Mouse (Mus musculus): ENCODE results near the gene Dpy19l3. TPM values are rescaled to one million over a fixed set of nuclear protein-coding genes. Genes with fewer than 3 reads are reported as not detected.

The Dpy19l3 gene
- polyA plus RNA-seq, 1 experiment = 2.3 TPM

GRCm38 (mm10) chr7:35649071-35649470, 105.2 kb downstream of the Dpy19l3 start:
- Histone ChIP-seq H3K4me1 (ENCODE audit: control insufficient read depth, insufficient read depth, insufficient read length, low read length) (peaks cover 2% of the 10 kb centered on the region; the same call in 1 of the 2 replicates), H3K27ac (ENCODE audit: insufficient read depth, low read depth, low read length) (no peak overlapping the region), H3K36me3 (ENCODE audit: control insufficient read depth, insufficient read depth, low read length) (0 out of 2 replicates have a peak, but pooled peaks cover 3% of the 10 kb centered on the region), H3K4me3 (ENCODE audit: low read depth, low read length) (no peak overlapping the region), H3K27me3 (ENCODE audit: control insufficient read depth, insufficient read depth, low read length) (no peaks in the 10 kb centered on the region)
- WGBS = 36% methylated on average over 3 of the region's 3 CpGs
- no peak for TF ChIP-seq POLR2A (IDR thresholded peaks at IDR 0.05; ENCODE audit: low read depth, low read length)
- no peak for TF ChIP-seq CTCF (IDR thresholded peaks at IDR 0.05; ENCODE audit: extremely low read depth, insufficient read length, insufficient replicate concordance, low read depth, low read length)

GRCm38 (mm10) chr7:35648239-35649069, 105.8 kb downstream of the Dpy19l3 start:
- Histone ChIP-seq H3K4me1 (ENCODE audit: control insufficient read depth, insufficient read depth, insufficient read length, low read length) (peaks cover 2% of the 10 kb centered on the region; the same call in 1 of the 2 replicates), H3K27ac (ENCODE audit: insufficient read depth, low read depth, low read length) (no peak overlapping the region), H3K4me3 (ENCODE audit: low read depth, low read length) (no peak overlapping the region), H3K27me3 (ENCODE audit: control insufficient read depth, insufficient read depth, low read length) (no peaks in the 10 kb centered on the region), H3K36me3 (ENCODE audit: control insufficient read depth, insufficient read depth, low read length) (peaks cover 4% of the 10 kb centered on the region; the same call in 1 of the 2 replicates)
- 60% methylated on average over 9 of the region's 9 CpGs for WGBS
- TF ChIP-seq POLR2A (IDR thresholded peaks at IDR 0.05; ENCODE audit: low read depth, low read length) = no peak
- no peak for TF ChIP-seq CTCF (IDR thresholded peaks at IDR 0.05; ENCODE audit: extremely low read depth, insufficient read length, insufficient replicate concordance, low read depth, low read length)

GRCm38 (mm10) chr7:35647101-35647698, 107.1 kb downstream of the Dpy19l3 start, which contains the start of gene Pdcd5:
Gene Pdcd5 (minus strand): TSS chr7:35647521.
- no peak within 1 kb of the TSS for H3K27ac ChIP-seq (ENCODE audit: insufficient read depth, low read depth, low read length)
- peak; percentile 53; the same call in 1 of the 2 replicates for TF ChIP-seq POLR2A (IDR thresholded peaks at IDR 0.05; ENCODE audit: low read depth, low read length)
- TF ChIP-seq CTCF (IDR thresholded peaks at IDR 0.05; ENCODE audit: extremely low read depth, insufficient read length, insufficient replicate concordance, low read depth, low read length) = no peak

GRCm38 (mm10) chr7:35646317-35647081, 107.8 kb downstream of the Dpy19l3 start:
- no peak overlapping the region for H3K27ac ChIP-seq (ENCODE audit: insufficient read depth, low read depth, low read length)
- no peaks in the 10 kb centered on the region for H3K27me3 ChIP-seq (ENCODE audit: control insufficient read depth, insufficient read depth, low read length)
- no peak for TF ChIP-seq POLR2A (IDR thresholded peaks at IDR 0.05; ENCODE audit: low read depth, low read length)
- TF ChIP-seq CTCF (IDR thresholded peaks at IDR 0.05; ENCODE audit: extremely low read depth, insufficient read length, insufficient replicate concordance, low read depth, low read length) = no peak
- H3K4me3 ChIP-seq (ENCODE audit: low read depth, low read length) = peak overlapping the region; percentile 90
- peaks cover 2% of the 10 kb centered on the region; the same call in 1 of the 2 replicates for H3K4me1 ChIP-seq (ENCODE audit: control insufficient read depth, insufficient read depth, insufficient read length, low read length)
- 7% methylated on average over 34 of the region's 34 CpGs for WGBS
- peaks cover 16% of the 10 kb centered on the region for H3K36me3 ChIP-seq (ENCODE audit: control insufficient read depth, insufficient read depth, low read length)

More at GRCm38 (mm10) chr7:35647101-35647698, 107.1 kb downstream of the Dpy19l3 start, which contains the start of gene Pdcd5:
- WGBS = 0% methylated on average over 64 of the region's 64 CpGs
- Histone ChIP-seq H3K4me1 (ENCODE audit: control insufficient read depth, insufficient read depth, insufficient read length, low read length) (peaks cover 2% of the 10 kb centered on the region; the same call in 1 of the 2 replicates), H3K27me3 (ENCODE audit: control insufficient read depth, insufficient read depth, low read length) (no peaks in the 10 kb centered on the region), H3K4me3 (ENCODE audit: low read depth, low read length) (peak within 1 kb of the TSS; percentile 90), H3K36me3 (ENCODE audit: control insufficient read depth, insufficient read depth, low read length) (peaks cover 13% of the 10 kb centered on the region)

GRCm38 (mm10) chr7:35640072-35640471, 114.2 kb downstream of the Dpy19l3 start:
- H3K27me3 ChIP-seq (ENCODE audit: control insufficient read depth, insufficient read depth, low read length) = no peaks in the 10 kb centered on the region
- H3K36me3 ChIP-seq (ENCODE audit: control insufficient read depth, insufficient read depth, low read length) = peaks cover 46% of the 10 kb centered on the region
- no peak overlapping the region for H3K27ac ChIP-seq (ENCODE audit: insufficient read depth, low read depth, low read length)
- 72% methylated on average over 6 of the region's 6 CpGs for WGBS
- no peaks in the 10 kb centered on the region for H3K4me1 ChIP-seq (ENCODE audit: control insufficient read depth, insufficient read depth, insufficient read length, low read length)
- TF ChIP-seq CTCF (IDR thresholded peaks at IDR 0.05; ENCODE audit: extremely low read depth, insufficient read length, insufficient replicate concordance, low read depth, low read length) (no peak), POLR2A (IDR thresholded peaks at IDR 0.05; ENCODE audit: low read depth, low read length) (no peak)
- no peak overlapping the region for H3K4me3 ChIP-seq (ENCODE audit: low read depth, low read length)

- WGBS = 96% methylated on average over 9 of the region's 9 CpGs
- Histone ChIP-seq H3K27ac (ENCODE audit: insufficient read depth, low read depth, low read length) (no peak overlapping the region), H3K36me3 (ENCODE audit: control insufficient read depth, insufficient read depth, low read length) (peaks cover 37% of the 10 kb centered on the region), H3K4me1 (ENCODE audit: control insufficient read depth, insufficient read depth, insufficient read length, low read length) (no peaks in the 10 kb centered on the region), H3K4me3 (ENCODE audit: low read depth, low read length) (no peak overlapping the region), H3K27me3 (ENCODE audit: control insufficient read depth, insufficient read depth, low read length) (no peaks in the 10 kb centered on the region)
- TF ChIP-seq POLR2A (IDR thresholded peaks at IDR 0.05; ENCODE audit: low read depth, low read length) (no peak), CTCF (IDR thresholded peaks at IDR 0.05; ENCODE audit: extremely low read depth, insufficient read length, insufficient replicate concordance, low read depth, low read length) (no peak)
Measured at GRCm38 (mm10) chr7:35636874-35637273, 117.4 kb downstream of the Dpy19l3 start.

All from small intestine, adult 2 months (tissue).